Mouse (Mus musculus) G1E (cell line): Measurements from ENCODE around the gene Spag5.

Experiments
- CTCF ChIP-seq: IDR thresholded peaks from 2 replicates; pipeline ENCODE4 v1.5.1; 2012; ENCODE audit warnings: low read depth, low read length, inconsistent platforms, mixed read lengths
- GATA2 ChIP-seq: IDR thresholded peaks from 2 replicates; pipeline ENCODE4 v1.6.1; 2012; ENCODE audit warnings: low read depth, low read length, inconsistent platforms, borderline replicate concordance
- POLR2AphosphoS5 ChIP-seq: IDR thresholded peaks from 2 replicates; pipeline ENCODE4 v1.6.1; 2012; ENCODE audit warnings: low read depth, low read length, inconsistent platforms; ENCODE audit not compliant: insufficient replicate concordance

- no peak for TF ChIP-seq CTCF
- TF ChIP-seq POLR2AphosphoS5, result no peak
- TF ChIP-seq GATA2, result no peak
Observed at GRCm38 (mm10) chr11:78256618-78257017, 44.7 kb upstream of the Spag5 start.
